Mouse (Mus musculus): ENCODE data around the gene Treml2. TPM values are rescaled to one million over a fixed set of nuclear protein-coding genes. Genes with fewer than 3 reads are reported as not detected.
A peak's percentile ranks its signal among the peaks of the same experiment; 100 is the strongest.

Treml2 gene
- polyA plus RNA-seq (2016; fragmentation: Nextera tagmentation; extraction: Ambion mirVana) = 0.25 and 0.54 TPM in 2 replicates

DNA sequence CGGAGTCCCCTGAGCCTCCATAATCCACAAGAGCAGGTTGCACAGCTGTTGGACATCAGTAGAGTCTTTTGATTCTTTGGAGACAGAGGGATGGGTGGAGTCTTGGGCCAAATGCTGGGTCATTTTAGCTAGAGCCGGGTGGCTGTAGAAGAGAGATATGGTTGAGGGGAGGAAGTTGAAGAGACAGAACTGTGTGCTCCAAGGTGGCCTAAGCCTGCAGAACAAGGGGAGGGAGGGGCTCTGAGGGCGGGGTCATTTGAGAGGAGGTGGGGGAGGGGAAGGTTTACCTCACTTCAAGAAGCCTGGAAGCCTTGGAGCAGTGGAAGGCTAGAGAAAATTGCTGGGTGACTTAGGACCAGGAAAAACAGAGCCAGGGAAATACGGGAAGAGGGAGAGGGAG, at the start of gene Treml2:
Treml2 (plus strand) TSS at position 296 of the 400 bp plus-strand sequence.
- no peak for DNase-seq (ENCODE audit: low spot score)
- 0 out of 2 replicates have a peak within 1 kb of the TSS, but pooled peaks have one; percentile 16 for H3K27ac ChIP-seq
- no peaks in the 10 kb centered on the region for H3K9me3 ChIP-seq (replicated peaks)
- 33% methylated on average over 3 of the region's 4 CpGs for WGBS
- peaks cover 11% of the 10 kb centered on the region for H3K4me1 ChIP-seq
- H3K36me3 ChIP-seq = no peaks in the 10 kb centered on the region
- H3K4me3 ChIP-seq = no peak within 1 kb of the TSS; the same call in 1 of the 2 replicates
- no peaks in the 10 kb centered on the region for H3K27me3 ChIP-seq (ENCODE audit: low read depth, poor library complexity, severe bottlenecking)

DNA sequence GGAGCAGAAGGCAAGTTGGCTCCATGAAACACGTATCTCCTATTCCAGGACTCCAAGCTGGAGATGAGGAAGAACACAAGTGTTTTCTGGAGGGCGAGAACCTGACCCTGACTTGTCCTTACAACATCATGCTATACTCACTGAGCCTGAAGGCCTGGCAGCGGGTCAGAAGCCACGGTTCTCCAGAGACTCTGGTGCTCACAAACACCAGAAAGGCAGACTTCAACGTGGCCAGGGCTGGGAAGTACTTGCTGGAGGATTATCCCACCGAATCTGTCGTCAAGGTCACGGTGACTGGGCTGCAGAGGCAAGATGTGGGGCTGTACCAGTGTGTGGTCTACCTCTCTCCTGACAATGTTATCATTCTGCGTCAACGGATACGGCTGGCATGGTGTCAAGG, 49.8 kb upstream of the Treml2 start:
- H3K9me3 ChIP-seq (replicated peaks) = no peaks in the 10 kb centered on the region
- 0 out of 2 replicates have a peak, but pooled peaks cover 4% of the 10 kb centered on the region for H3K27me3 ChIP-seq (ENCODE audit: low read depth, poor library complexity, severe bottlenecking)
- WGBS = 84% methylated on average over 11 of the region's 11 CpGs
- no peak overlapping the region for H3K4me3 ChIP-seq
- H3K27ac ChIP-seq = no peak overlapping the region
- H3K36me3 ChIP-seq = no peaks in the 10 kb centered on the region
- no peak for DNase-seq (ENCODE audit: low spot score)
- H3K4me1 ChIP-seq = no peaks in the 10 kb centered on the region

DNA sequence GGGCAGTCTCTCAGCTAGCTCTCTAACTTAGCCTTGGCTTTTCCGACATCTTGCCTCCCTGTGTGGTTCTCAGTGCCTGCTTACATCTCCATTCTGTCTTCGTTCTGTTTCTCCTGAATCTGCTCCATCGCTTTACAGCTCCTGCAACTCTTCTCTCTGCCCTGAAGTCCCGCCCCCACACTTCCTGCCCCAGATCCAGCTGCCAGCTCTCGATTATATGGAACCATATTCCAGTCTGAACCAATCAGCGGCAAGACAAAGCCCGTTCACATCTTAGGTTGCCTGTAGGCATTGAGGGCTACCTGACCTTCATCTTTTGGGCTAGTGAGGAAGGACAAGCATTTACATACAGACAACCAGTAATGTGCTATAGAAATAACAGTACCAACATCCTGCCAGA, 48.7 kb upstream of the Treml2 start:
- DNase-seq (ENCODE audit: low spot score) = no peak
- Histone ChIP-seq H3K9me3 (replicated peaks) (no peaks in the 10 kb centered on the region), H3K36me3 (no peaks in the 10 kb centered on the region), H3K27me3 (ENCODE audit: low read depth, poor library complexity, severe bottlenecking) (0 out of 2 replicates have a peak, but pooled peaks cover 4% of the 10 kb centered on the region), H3K27ac (no peak overlapping the region), H3K4me3 (no peak overlapping the region), H3K4me1 (no peaks in the 10 kb centered on the region)
- WGBS = 88% methylated on average over 7 of the region's 7 CpGs

GRCm38 (mm10) chr17:48256575-48256974, 42.7 kb upstream of the Treml2 start:
- H3K9me3 ChIP-seq (replicated peaks) = no peaks in the 10 kb centered on the region; the same call in 1 of the 2 replicates
- no peak overlapping the region for H3K4me3 ChIP-seq
- DNase-seq (ENCODE audit: low spot score) = no peak
- no peak overlapping the region for H3K27ac ChIP-seq
- H3K4me1 ChIP-seq = no peaks in the 10 kb centered on the region
- H3K27me3 ChIP-seq (ENCODE audit: low read depth, poor library complexity, severe bottlenecking) = 0 out of 2 replicates have a peak, but pooled peaks cover 4% of the 10 kb centered on the region
- no peaks in the 10 kb centered on the region for H3K36me3 ChIP-seq

GRCm38 (mm10) chr17:48261868-48262267, 37.4 kb upstream of the Treml2 start:
- H3K27me3 ChIP-seq (ENCODE audit: low read depth, poor library complexity, severe bottlenecking) = no peaks in the 10 kb centered on the region
- 84% methylated on average over 2 of the region's 2 CpGs for WGBS
- no peaks in the 10 kb centered on the region; the same call in 1 of the 2 replicates for H3K9me3 ChIP-seq (replicated peaks)
- H3K27ac ChIP-seq = no peak overlapping the region
- DNase-seq (ENCODE audit: low spot score) = no peak
- no peak overlapping the region for H3K4me3 ChIP-seq
- H3K4me1 ChIP-seq = peaks cover 12% of the 10 kb centered on the region
- no peaks in the 10 kb centered on the region for H3K36me3 ChIP-seq

DNA sequence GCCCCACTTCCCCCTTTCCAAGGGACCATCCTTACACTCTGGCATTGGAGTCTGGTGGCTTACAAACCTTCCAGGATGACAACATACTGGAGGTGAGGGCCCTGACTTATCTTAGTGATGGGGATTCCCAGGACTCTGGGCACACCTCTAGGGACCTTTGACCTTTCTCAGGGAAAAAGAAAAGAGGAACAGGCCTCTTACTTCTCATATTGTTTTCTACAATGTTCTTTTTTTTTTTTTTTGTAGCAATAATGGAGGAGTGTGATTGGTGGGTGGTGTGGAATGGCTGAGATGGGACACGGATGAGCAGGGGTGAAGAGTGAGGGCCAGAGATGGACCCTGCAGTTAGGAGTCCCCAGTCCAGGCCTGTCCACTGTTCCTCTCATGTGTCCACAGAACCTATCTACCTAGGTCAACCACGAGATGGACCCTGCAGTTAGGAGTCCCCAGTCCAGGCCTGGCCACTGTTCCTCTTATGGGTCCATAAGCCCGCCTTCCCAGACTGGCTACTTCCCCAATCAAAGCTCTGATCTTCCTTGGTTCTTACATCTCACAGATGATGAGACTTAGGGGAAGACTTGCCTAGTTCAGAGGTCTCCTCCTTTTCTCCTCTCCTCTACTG, 35.4 kb upstream of the Treml2 start, which contains the start of gene Treml4:
Treml4 (plus strand) TSS at position 555 of the 622 bp plus-strand sequence.
- H3K9me3 ChIP-seq (replicated peaks) = no peaks in the 10 kb centered on the region; the same call in 1 of the 2 replicates
- no peaks in the 10 kb centered on the region for H3K36me3 ChIP-seq
- peaks cover 15% of the 10 kb centered on the region for H3K4me1 ChIP-seq
- H3K27ac ChIP-seq = no peak within 1 kb of the TSS
- H3K4me3 ChIP-seq = no peak within 1 kb of the TSS
- DNase-seq (ENCODE audit: low spot score) = no peak
- H3K27me3 ChIP-seq (ENCODE audit: low read depth, poor library complexity, severe bottlenecking) = no peaks in the 10 kb centered on the region
- 94% methylated on average over 3 of the region's 3 CpGs for WGBS

DNA sequence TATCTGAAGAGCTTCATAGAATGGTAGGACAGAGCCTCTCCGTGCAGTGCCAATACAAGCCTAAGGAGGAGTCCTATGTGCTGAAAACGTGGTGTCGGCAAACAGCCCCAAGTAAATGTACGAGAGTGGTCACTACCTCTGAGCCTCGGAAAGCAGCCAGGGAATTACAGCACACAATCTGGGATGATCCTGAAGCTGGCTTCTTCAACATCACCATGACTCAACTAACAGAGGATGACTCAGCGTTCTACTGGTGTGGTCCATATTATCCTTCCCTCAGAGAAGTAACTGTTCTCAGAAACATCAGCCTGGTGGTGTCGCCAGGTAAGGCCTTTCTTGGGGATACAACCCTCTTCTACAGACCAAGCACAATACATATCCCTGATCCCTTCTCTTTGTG, 34.6 kb upstream of the Treml2 start:
- WGBS = 88% methylated on average over 7 of the region's 7 CpGs
- H3K27me3 ChIP-seq (ENCODE audit: low read depth, poor library complexity, severe bottlenecking) = peaks cover 5% of the 10 kb centered on the region; the same call in 1 of the 2 replicates
- no peak overlapping the region for H3K27ac ChIP-seq
- no peak for DNase-seq (ENCODE audit: low spot score)
- H3K4me1 ChIP-seq = peaks cover 15% of the 10 kb centered on the region
- no peaks in the 10 kb centered on the region for H3K36me3 ChIP-seq
- H3K4me3 ChIP-seq = no peak overlapping the region
- H3K9me3 ChIP-seq (replicated peaks) = no peaks in the 10 kb centered on the region; the same call in 1 of the 2 replicates

DNA sequence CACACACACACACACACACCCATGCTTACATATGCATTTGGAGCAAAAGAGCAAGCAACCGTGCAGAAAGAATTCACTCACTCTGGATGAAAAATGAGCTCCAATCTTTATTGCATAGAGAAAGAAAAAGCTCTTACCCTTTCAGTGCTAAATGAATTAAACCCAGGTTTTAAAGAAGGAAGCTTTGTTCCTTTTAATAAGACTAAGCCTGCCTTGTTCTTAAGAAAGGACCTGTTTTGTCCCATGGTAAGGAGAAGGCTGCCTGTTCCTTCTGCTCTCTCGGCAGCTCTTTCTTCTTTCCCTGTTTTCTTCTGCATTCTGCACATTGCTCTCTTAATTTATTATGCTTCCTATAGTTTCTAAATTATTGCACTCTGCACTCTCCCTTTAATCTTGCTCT, 33.2 kb upstream of the Treml2 start:
- Histone ChIP-seq H3K4me1 (peaks cover 15% of the 10 kb centered on the region), H3K4me3 (no peak overlapping the region), H3K36me3 (no peaks in the 10 kb centered on the region), H3K27me3 (ENCODE audit: low read depth, poor library complexity, severe bottlenecking) (peaks cover 6% of the 10 kb centered on the region; the same call in 1 of the 2 replicates), H3K9me3 (replicated peaks) (no peaks in the 10 kb centered on the region), H3K27ac (0 out of 2 replicates have a peak overlapping the region, but pooled peaks have one; percentile 25)
- no peak for DNase-seq (ENCODE audit: low spot score)
- WGBS = 5% methylated on average over 2 of the region's 2 CpGs

GRCm38 (mm10) chr17:48266610-48267304, 32.5 kb upstream of the Treml2 start:
- no peak for DNase-seq (ENCODE audit: low spot score)
- Histone ChIP-seq H3K36me3 (no peaks in the 10 kb centered on the region), H3K27ac (0 out of 2 replicates have a peak overlapping the region, but pooled peaks have one; percentile 25), H3K4me3 (no peak overlapping the region), H3K4me1 (peaks cover 15% of the 10 kb centered on the region), H3K9me3 (replicated peaks) (no peaks in the 10 kb centered on the region), H3K27me3 (ENCODE audit: low read depth, poor library complexity, severe bottlenecking) (peaks cover 6% of the 10 kb centered on the region; the same call in 1 of the 2 replicates)
- 32% methylated on average over 2 of the region's 2 CpGs for WGBS

DNA sequence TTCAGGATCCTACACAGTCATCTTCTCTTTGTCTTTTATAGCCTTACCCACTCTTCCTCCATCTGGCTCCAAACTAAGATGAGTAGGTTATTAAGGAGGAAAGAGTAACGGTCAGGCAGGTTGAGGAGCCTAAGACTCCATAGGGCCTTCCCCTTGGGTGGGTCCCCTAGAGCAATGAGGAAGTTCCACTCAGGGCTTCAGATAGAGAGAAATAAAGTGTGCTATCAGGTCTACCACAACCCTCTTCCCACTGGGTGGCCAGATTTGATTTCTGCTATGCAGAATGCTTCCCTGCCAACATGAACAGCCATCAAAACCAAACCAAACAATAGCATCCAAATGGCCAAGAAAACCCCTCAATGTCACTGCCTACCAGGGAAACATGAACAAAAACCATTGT, 31.7 kb upstream of the Treml2 start:
- H3K27ac ChIP-seq = no peak overlapping the region
- peaks cover 6% of the 10 kb centered on the region; the same call in 1 of the 2 replicates for H3K27me3 ChIP-seq (ENCODE audit: low read depth, poor library complexity, severe bottlenecking)
- DNase-seq (ENCODE audit: low spot score) = no peak
- H3K4me3 ChIP-seq = no peak overlapping the region
- no peaks in the 10 kb centered on the region for H3K36me3 ChIP-seq
- 74% methylated on average over 1 of the region's 1 CpGs for WGBS
- H3K9me3 ChIP-seq (replicated peaks) = no peaks in the 10 kb centered on the region
- peaks cover 15% of the 10 kb centered on the region for H3K4me1 ChIP-seq

GRCm38 (mm10) chr17:48268276-48268675, 31.0 kb upstream of the Treml2 start:
- Histone ChIP-seq H3K4me1 (peaks cover 15% of the 10 kb centered on the region), H3K27ac (no peak overlapping the region), H3K27me3 (ENCODE audit: low read depth, poor library complexity, severe bottlenecking) (peaks cover 6% of the 10 kb centered on the region; the same call in 1 of the 2 replicates)

DNA sequence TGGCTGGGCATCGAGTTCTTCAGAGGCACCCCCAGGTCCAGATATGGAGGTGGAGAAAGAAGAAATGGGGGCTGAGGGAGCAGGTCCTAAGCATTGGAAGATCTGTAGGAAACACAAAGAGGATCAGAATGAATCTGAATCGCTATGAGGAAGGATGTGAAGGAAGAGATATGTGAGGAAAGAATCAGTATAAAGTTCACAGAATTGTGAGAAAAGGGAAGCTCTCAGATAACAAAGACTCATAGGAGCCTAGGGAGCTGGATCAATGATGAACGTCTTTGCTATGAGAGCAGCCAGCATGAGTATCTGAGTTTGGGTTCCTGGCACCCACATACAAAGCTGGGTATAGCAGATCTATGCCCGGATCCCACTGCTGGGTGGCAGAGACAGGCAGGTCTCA, 29.5 kb upstream of the Treml2 start:
- no peaks in the 10 kb centered on the region for H3K36me3 ChIP-seq
- no peak overlapping the region for H3K27ac ChIP-seq
- peaks cover 6% of the 10 kb centered on the region; the same call in 1 of the 2 replicates for H3K27me3 ChIP-seq (ENCODE audit: low read depth, poor library complexity, severe bottlenecking)
- H3K9me3 ChIP-seq (replicated peaks) = no peaks in the 10 kb centered on the region
- DNase-seq (ENCODE audit: low spot score) = no peak
- peaks cover 15% of the 10 kb centered on the region for H3K4me1 ChIP-seq
- no peak overlapping the region for H3K4me3 ChIP-seq
- WGBS = 80% methylated on average over 4 of the region's 4 CpGs

More at GRCm38 (mm10) chr17:48268276-48268675, 31.0 kb upstream of the Treml2 start:
- Histone ChIP-seq H3K4me3 (no peak overlapping the region), H3K36me3 (no peaks in the 10 kb centered on the region), H3K9me3 (replicated peaks) (no peaks in the 10 kb centered on the region)
- no peak for DNase-seq (ENCODE audit: low spot score)

- H3K27me3 ChIP-seq (ENCODE audit: low read depth, poor library complexity, severe bottlenecking) = peaks cover 6% of the 10 kb centered on the region; the same call in 1 of the 2 replicates
- H3K27ac ChIP-seq = no peak overlapping the region
- DNase-seq (ENCODE audit: low spot score) = no peak
- H3K36me3 ChIP-seq = no peaks in the 10 kb centered on the region
- WGBS = 73% methylated on average over 5 of the region's 5 CpGs
- H3K4me1 ChIP-seq = peaks cover 2% of the 10 kb centered on the region; the same call in 1 of the 2 replicates
- H3K4me3 ChIP-seq = no peak overlapping the region
- no peaks in the 10 kb centered on the region for H3K9me3 ChIP-seq (replicated peaks)
These were observed 27.1 kb upstream of the Treml2 start for GRCm38 (mm10) chr17:48272158-48272557.
